Mouse (Mus musculus) E14TG2a.4 (cell line): ENCODE measurements around the gene Bpgm.

ENCODE experiments used
- CTCF ChIP-seq: conservative IDR thresholded peaks from 2 replicates; pipeline ENCODE4 v1.5.1; 2014; ENCODE audit warnings: low read length
- NANOG ChIP-seq: IDR thresholded peaks from 2 replicates; pipeline ENCODE4 v1.6.1; 2014; ENCODE audit warnings: borderline replicate concordance, low read length, mixed read lengths

DNA sequence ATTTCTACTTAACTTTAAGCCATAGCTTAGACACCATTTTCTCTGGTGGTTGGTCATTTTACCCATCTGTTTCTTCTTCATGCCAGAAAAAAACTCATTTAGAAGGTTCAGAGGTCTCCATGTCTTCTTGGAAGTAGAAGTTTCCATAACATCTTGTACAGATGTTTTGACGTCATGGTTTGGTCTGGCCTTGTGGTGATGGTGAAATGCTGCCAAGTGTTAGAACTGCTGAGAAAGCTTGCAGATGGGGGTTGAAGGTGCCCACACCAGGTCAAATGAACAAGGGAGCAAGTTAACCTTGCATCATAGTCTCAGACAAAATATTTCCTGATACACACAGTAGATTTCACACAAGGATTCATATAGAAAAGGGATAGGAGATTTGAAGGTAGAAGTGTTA lies 27.3 kb upstream of the Bpgm start:
- TF ChIP-seq CTCF (no peak), NANOG (no peak)
